Mouse (Mus musculus): ENCODE results near the gene Nck2. TPM values are rescaled to one million over a fixed set of nuclear protein-coding genes. Genes with fewer than 3 reads are reported as not detected.

Gene Nck2
- polyA plus RNA-seq, 1 experiment = 39.1 TPM

DNA sequence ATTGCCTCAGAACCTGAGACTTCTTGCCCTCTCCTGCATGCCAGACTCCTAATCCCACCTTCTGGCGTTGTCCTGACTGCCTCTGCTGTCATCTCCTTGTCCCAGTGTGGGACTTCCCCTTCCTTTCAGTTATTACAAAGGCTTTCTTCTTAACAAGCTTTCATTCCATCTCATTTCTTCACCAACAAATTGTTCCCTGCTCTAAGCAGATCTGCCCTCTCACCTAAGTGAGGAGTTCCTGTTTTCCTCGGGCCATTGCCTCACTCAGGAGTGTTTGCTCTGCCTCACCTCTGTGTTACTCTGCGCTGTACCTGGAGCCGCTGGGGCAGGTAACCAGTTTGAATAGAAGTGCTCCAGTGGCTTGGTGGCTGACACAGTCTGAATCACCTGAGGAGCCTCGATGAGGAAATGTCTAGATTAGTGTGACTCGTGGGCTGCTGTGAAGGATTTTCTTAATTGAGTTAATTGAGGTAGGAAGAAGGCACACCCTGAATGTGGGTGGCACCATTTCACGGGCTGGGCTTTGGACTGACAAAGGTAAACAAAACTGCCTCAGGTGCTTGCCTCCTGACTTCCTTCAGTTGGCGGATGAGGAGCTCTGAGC lies 27.8 kb downstream of the Nck2 start:
- WGBS = 58% methylated on average over 8 of the region's 8 CpGs
- no peak for TF ChIP-seq POLR2A (IDR thresholded peaks at IDR 0.05; ENCODE audit: borderline replicate concordance, extremely low read depth, low read depth, low read length)
- no peak for TF ChIP-seq CTCF (IDR thresholded peaks at IDR 0.05; ENCODE audit: insufficient read depth, low read length)
- peak; percentile 34 for DNase-seq
- H3K4me3 ChIP-seq (replicated peaks; ENCODE audit: extremely low read depth, low read depth, low read length) = no peak overlapping the region
- peaks cover 28% of the 10 kb centered on the region for H3K4me1 ChIP-seq (ENCODE audit: control insufficient read depth, insufficient read depth, low read length)

DNA sequence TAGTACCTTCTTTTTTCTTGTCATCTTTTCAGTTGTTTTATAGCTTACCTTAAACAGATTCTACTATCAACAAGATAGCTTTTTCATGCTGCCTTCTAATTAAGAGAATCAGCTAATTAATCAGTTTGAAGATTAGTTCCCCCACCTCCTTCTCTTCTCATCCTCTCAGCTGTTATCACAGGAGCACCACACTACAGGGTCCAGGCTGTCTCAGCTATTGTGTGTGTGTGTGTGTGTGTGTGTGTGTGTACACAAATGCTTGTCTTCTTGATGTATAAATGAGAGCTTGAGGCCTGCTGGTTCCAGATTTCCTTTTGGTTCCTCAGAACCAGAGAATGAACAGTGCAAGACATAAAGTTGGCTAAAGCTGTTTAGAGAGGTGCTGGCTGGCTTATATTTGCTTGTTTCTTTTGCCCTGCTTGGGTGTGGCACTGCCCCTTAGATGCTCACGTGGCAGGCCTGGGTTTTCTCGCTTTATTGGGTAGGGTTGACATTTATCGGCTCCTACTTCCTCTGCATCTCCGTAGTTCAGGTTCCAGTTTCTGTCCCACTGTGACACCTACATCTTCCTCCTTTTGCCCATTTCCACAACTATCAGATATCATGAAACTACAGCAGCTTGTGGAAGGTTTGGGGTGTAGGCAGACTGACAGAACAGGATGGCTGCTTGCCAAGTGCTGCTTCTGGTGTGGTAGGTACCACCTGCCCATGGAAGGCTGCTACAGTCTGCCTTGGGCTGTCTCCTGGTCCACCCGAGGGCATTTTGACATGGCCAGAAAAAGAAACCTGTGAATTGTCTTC lies 29.6 kb downstream of the Nck2 start:
- H3K4me1 ChIP-seq (ENCODE audit: control insufficient read depth, insufficient read depth, low read length) = peaks cover 24% of the 10 kb centered on the region
- TF ChIP-seq CTCF (IDR thresholded peaks at IDR 0.05; ENCODE audit: insufficient read depth, low read length) (no peak), POLR2A (IDR thresholded peaks at IDR 0.05; ENCODE audit: borderline replicate concordance, extremely low read depth, low read depth, low read length) (no peak)
- DNase-seq = peak; percentile 14
- WGBS = 27% methylated on average over 5 of the region's 5 CpGs
- no peak overlapping the region for H3K4me3 ChIP-seq (replicated peaks; ENCODE audit: extremely low read depth, low read depth, low read length)

DNA sequence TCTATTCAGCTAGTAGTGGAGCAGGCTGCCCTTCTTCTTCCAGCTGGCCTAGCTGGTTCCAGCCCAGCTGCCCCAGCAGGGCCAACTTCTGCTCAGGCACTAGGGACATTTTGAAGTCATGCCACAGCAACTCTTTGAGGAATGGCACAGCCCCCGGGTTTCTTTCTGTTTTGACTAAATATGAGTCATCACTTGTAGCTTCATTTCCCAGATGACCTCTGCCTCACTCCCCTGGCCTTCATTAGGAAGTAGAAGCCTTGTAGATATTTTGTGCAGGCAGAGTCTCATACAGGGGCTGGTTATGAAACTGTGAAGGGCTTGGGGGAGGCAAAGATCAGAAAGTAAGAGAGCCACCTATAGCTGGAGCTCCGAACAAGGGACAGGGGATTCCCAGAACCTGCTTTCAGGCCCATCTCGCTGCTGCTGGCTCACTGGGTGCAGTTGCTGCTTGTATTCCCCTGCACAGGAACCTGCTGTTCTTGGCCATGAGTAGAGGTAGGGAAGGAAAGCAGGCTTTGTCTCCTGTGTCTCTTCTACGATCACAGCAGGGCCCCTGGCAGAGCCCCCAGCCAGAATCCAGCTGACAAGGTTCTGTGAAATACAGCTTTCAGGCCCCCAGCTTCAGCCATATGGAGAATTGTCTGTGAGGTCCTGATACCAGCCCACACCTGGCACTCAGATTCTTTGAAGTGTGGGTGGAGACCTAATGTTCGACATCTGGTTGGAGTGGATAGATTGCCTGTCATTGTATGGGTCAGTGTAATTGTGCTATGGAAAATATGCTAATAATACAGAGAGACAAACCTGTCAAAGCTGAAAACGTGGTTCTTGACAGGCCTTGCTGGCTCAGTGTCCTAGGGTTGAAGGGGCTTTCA lies 30.4 kb downstream of the Nck2 start:
- no peak for DNase-seq
- WGBS = 47% methylated on average over 6 of the region's 6 CpGs
- Histone ChIP-seq H3K4me3 (replicated peaks; ENCODE audit: extremely low read depth, low read depth, low read length) (no peak overlapping the region), H3K4me1 (ENCODE audit: control insufficient read depth, insufficient read depth, low read length) (peaks cover 24% of the 10 kb centered on the region)
- no peak for TF ChIP-seq CTCF (IDR thresholded peaks at IDR 0.05; ENCODE audit: insufficient read depth, low read length)
- no peak for TF ChIP-seq POLR2A (IDR thresholded peaks at IDR 0.05; ENCODE audit: borderline replicate concordance, extremely low read depth, low read depth, low read length)

DNA sequence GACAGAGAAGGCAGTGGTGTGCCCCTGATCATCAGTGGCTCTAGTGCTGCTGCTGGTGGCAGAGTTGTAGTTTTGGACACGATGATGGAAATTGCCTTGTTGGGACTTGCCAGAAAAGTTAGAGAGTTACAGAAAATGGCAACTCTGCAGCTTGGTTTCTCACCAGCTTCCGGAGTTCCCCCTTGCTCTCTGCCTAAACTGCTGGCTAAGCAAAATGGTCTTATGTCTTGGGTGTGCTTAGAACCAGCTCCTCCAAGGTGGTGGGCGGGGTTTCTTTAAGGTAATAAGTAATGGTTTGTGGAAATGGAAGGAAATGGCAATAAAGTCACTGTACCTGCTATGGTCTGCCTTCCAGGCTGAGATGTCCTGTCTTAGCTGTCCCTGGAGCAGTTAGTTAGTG lies 33.6 kb downstream of the Nck2 start:
- H3K4me1 ChIP-seq (ENCODE audit: control insufficient read depth, insufficient read depth, low read length) = peaks cover 16% of the 10 kb centered on the region
- H3K4me3 ChIP-seq (replicated peaks; ENCODE audit: extremely low read depth, low read depth, low read length) = no peak overlapping the region
- TF ChIP-seq CTCF (IDR thresholded peaks at IDR 0.05; ENCODE audit: insufficient read depth, low read length) = no peak
- TF ChIP-seq POLR2A (IDR thresholded peaks at IDR 0.05; ENCODE audit: borderline replicate concordance, extremely low read depth, low read depth, low read length) = no peak
- no peak for DNase-seq
- 86% methylated on average over 3 of the region's 3 CpGs for WGBS

DNA sequence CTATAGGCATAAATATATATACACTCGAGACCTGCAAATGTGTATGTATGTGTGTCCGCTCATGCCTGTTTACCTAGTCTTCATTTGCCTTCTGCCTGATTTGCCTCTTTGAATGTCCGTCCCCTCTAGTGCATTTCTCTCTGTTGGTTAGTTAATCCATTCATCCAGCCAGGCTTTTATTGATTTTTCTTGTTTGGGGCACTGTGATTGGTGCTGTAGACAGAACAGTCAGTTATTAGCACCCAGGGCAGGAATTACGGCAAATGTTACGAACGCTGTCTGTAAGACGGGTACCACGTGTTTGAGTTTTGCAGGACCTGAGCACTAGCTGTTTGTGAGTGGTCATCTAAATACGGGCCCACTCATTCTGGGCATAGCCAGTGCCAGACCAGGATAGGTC lies 40.8 kb downstream of the Nck2 start:
- TF ChIP-seq CTCF (IDR thresholded peaks at IDR 0.05; ENCODE audit: insufficient read depth, low read length) (no peak), POLR2A (IDR thresholded peaks at IDR 0.05; ENCODE audit: borderline replicate concordance, extremely low read depth, low read depth, low read length) (no peak)
- H3K4me3 ChIP-seq (replicated peaks; ENCODE audit: extremely low read depth, low read depth, low read length) = no peak overlapping the region

DNA sequence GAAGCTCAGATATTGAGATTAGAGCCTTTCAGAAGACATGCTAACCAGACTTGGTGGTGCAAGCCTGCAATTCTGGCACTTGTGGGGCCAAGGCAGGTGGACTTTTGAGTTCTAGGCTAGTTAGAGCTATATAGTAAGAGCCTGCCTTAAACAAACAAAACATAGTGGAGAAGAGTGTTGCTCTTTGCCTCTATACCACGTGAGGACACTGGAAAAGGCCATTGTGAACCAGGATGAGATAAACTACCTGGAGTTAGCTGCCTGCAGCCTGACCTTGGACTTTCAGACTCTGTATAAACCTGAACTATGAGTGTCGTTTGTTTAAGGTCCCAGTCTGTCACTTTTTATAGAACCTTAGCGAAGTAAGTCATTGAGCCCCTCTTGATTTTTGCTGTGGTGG lies 42.1 kb downstream of the Nck2 start:
- DNase-seq = no peak
- Histone ChIP-seq H3K4me3 (replicated peaks; ENCODE audit: extremely low read depth, low read depth, low read length) (no peak overlapping the region), H3K4me1 (ENCODE audit: control insufficient read depth, insufficient read depth, low read length) (peaks cover 10% of the 10 kb centered on the region)
- WGBS = 58% methylated on average over 3 of the region's 3 CpGs
- TF ChIP-seq POLR2A (IDR thresholded peaks at IDR 0.05; ENCODE audit: borderline replicate concordance, extremely low read depth, low read depth, low read length) = no peak
- TF ChIP-seq CTCF (IDR thresholded peaks at IDR 0.05; ENCODE audit: insufficient read depth, low read length) = no peak

More for the DNA sequence above, 40.8 kb downstream of the Nck2 start:
- WGBS = 91% methylated on average over 9 of the region's 9 CpGs
- DNase-seq = no peak
- peaks cover 10% of the 10 kb centered on the region for H3K4me1 ChIP-seq (ENCODE audit: control insufficient read depth, insufficient read depth, low read length)

DNA sequence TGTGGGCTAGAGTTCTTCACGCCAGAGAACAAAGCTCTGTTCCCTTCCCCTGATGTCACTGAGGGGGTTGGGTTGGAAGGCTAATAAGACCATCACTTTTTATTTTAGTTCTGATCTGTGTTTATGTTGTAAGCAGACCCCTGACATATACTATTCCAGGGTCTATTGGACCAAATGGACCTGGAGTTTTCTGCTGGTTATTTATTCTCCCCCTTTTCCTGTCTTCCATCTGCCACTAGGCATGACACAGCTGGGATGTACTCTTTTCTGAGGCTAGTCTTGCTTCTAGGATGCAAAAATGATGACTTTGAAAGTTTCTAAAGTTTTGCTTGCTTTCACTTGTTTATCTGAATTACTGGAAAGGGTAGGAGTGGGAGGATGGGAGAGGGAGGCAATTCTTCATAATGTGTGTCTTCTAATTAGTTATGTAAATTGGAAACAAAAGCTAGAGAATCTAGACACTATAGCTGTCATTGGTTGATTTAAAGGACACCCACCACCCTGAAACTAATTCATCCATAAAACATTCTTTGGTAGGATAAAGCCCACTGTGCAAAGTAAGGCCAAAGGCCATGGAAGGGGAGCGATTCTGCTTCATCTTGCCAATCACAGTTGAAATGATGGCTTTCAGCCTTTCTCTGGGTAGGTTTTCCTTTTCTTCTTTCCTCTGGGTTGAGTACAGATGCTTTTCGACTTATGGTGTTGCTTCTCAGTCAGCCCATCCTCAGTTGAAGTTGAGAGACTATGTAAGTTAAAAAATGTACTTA lies 42.8 kb downstream of the Nck2 start:
- TF ChIP-seq POLR2A (IDR thresholded peaks at IDR 0.05; ENCODE audit: borderline replicate concordance, extremely low read depth, low read depth, low read length) (no peak), CTCF (IDR thresholded peaks at IDR 0.05; ENCODE audit: insufficient read depth, low read length) (no peak)
- WGBS = 81% methylated on average over 3 of the region's 3 CpGs
- no peak for DNase-seq
- Histone ChIP-seq H3K4me3 (replicated peaks; ENCODE audit: extremely low read depth, low read depth, low read length) (no peak overlapping the region), H3K4me1 (ENCODE audit: control insufficient read depth, insufficient read depth, low read length) (peaks cover 10% of the 10 kb centered on the region)

DNA sequence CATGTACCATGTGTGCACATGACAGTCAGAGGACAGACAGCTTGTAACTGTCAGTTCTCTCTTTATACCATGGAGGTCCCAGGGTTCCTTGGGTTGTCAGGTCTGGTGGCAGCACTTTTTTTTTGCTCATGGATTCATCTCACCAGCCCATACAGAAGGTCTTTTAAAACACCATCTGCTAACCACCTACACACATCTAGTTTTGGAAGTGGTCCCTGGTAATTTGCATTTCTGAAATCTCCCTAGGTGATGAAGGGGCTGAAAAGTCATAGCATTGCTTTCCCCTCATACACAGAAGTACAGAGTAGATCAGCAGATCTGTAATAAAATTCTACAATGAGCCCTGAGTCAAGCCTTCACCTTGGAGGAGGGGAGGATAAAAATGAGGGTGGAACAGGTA lies 44.9 kb downstream of the Nck2 start:
- H3K4me1 ChIP-seq (ENCODE audit: control insufficient read depth, insufficient read depth, low read length) = peaks cover 10% of the 10 kb centered on the region
- H3K4me3 ChIP-seq (replicated peaks; ENCODE audit: extremely low read depth, low read depth, low read length) = no peak overlapping the region
- TF ChIP-seq POLR2A (IDR thresholded peaks at IDR 0.05; ENCODE audit: borderline replicate concordance, extremely low read depth, low read depth, low read length) (no peak), CTCF (IDR thresholded peaks at IDR 0.05; ENCODE audit: insufficient read depth, low read length) (no peak)
- DNase-seq = no peak

Measured in lung, adult 2 months (tissue).